Mouse (Mus musculus) midbrain, embryonic 11.5 days (tissue): ENCODE data around the gene Kat8. TPM values are rescaled to one million over a fixed set of nuclear protein-coding genes. Genes with fewer than 3 reads are reported as not detected.

Source experiments
- ATAC-seq: fragments of 200-750 bp; cut with Nextera tagmentation; 2 replicates; pipeline ENCODE4 v1.8.0; 2017; ENCODE audit warnings: moderate TSS enrichment, moderate library complexity; ENCODE audit not compliant: low FRiP score
- DNase-seq: peaks from one replicate; pipeline ENCODE4 v3.0.0; 2015; ENCODE audit warnings: low spot score; ENCODE audit errors: missing footprints
- H3K27ac ChIP-seq: fragments of 300-500 bp; sonication (generic); 2 replicates; pipeline ENCODE4 v1.5.1; 2014; ENCODE audit warnings: low read depth, low read length
- H3K27me3 ChIP-seq: fragments of 300-500 bp; sonication (generic); 2 replicates; pipeline ENCODE4 v1.6.1; 2014; ENCODE audit warnings: mild to moderate bottlenecking, low read length, moderate library complexity, mixed read lengths; ENCODE audit not compliant: control insufficient read depth, insufficient read depth
- H3K36me3 ChIP-seq: fragments of 300-500 bp; sonication (generic); 2 replicates; pipeline ENCODE4 v1.6.1; 2014; ENCODE audit warnings: mild to moderate bottlenecking, low read length, moderate library complexity, mixed read lengths; ENCODE audit not compliant: control insufficient read depth, insufficient read depth
- H3K4me1 ChIP-seq: fragments of 300-500 bp; sonication (generic); 2 replicates; pipeline ENCODE4 v1.6.1; 2014; ENCODE audit warnings: low read length; ENCODE audit not compliant: control insufficient read depth, insufficient read depth
- H3K4me2 ChIP-seq: fragments of 300-500 bp; sonication (generic); 2 replicates; pipeline ENCODE4 v1.6.1; 2014; ENCODE audit warnings: mild to moderate bottlenecking, moderate library complexity
- H3K4me3 ChIP-seq: fragments of 300-500 bp; sonication (generic); 2 replicates; pipeline ENCODE4 v1.5.1; 2014; ENCODE audit warnings: low read depth, low read length
- H3K9ac ChIP-seq: fragments of 300-500 bp; sonication (generic); 2 replicates; pipeline ENCODE4 v1.6.1; 2014; ENCODE audit warnings: low read length
- H3K9me3 ChIP-seq: fragments of 300-500 bp; sonication (generic); 2 replicates; pipeline ENCODE4 v1.6.1; 2016; ENCODE audit warnings: low read length; ENCODE audit not compliant: control insufficient read depth
- WGBS: fragments of 180-500 bp; shearing (Covaris S2); extraction: QIAGEN DNeasy Blood & Tissue Kit; methylation state at CpG from one replicate; pipeline ENCODE4 v1.1.7; 2014; 5-methylcytosine and 5-hydroxymethylcytosine counted together
- polyA plus RNA-seq: library from polyadenylated mRNA; unstranded; fragments of >200 nt; fragmentation: Nextera tagmentation; extraction: Ambion mirVana; gene quantifications from 2 replicates; pipeline ENCODE4 v1.2.1, GENCODE M21; 2014

The Kat8 gene
- polyA plus RNA-seq, 1 experiment from 2014 or later: 54.6 TPM

- Histone ChIP-seq H3K4me3 (no peak overlapping the region), H3K9ac (no peak overlapping the region), H3K27ac (no peak overlapping the region), H3K4me1 (no peaks in the 10 kb centered on the region), H3K36me3 (peaks cover 3% of the 10 kb centered on the region; the same call in 1 of the 2 replicates), H3K9me3 (no peaks in the 10 kb centered on the region), H3K27me3 (peaks cover 11% of the 10 kb centered on the region; the same call in 1 of the 2 replicates), H3K4me2 (no peak overlapping the region)
- ATAC-seq (no peak), DNase-seq (no peak)
- WGBS: 67% methylated on average over 5 of the region's 5 CpGs
Measured at GRCm38 (mm10) chr7:127925252-127925651, 12.9 kb downstream of the Kat8 start.

GRCm38 (mm10) chr7:127926066-127926465, 13.8 kb downstream of the Kat8 start:
- peaks cover 3% of the 10 kb centered on the region; the same call in 1 of the 2 replicates for H3K36me3 ChIP-seq
- H3K9ac ChIP-seq: no peak overlapping the region
- WGBS: 87% methylated on average over 8 of the region's 8 CpGs
- H3K9me3 ChIP-seq: no peaks in the 10 kb centered on the region
- no peak for DNase-seq
- peaks cover 11% of the 10 kb centered on the region; the same call in 1 of the 2 replicates for H3K27me3 ChIP-seq
- no peaks in the 10 kb centered on the region for H3K4me1 ChIP-seq
- H3K4me3 ChIP-seq: no peak overlapping the region
- H3K4me2 ChIP-seq: no peak overlapping the region
- ATAC-seq: no peak
- H3K27ac ChIP-seq: no peak overlapping the region

DNA sequence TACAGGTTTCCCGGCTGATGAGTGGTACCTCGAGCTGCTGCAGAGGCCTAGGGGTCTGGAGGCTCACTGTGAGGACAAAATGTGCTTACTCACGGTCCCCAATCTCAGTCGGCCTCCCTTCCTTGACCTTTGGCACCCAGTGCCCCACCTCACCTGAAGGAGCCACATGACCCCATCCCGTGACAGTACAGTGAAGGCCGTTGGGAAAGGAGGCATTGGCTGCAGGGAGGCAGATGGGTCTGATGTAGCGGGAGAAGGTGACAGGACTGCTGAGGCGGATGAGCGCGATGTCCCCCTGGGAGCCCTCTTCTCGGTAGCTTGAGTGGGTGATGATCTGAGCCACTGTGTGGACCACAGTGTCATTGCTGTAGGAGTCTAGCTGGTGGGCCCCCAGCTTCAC, 14.5 kb downstream of the Kat8 start:
- ATAC-seq (no peak), DNase-seq (peak; percentile 39)
- H3K27ac ChIP-seq: no peak overlapping the region
- no peaks in the 10 kb centered on the region for H3K9me3 ChIP-seq
- H3K36me3 ChIP-seq: peaks cover 3% of the 10 kb centered on the region; the same call in 1 of the 2 replicates
- H3K4me3 ChIP-seq: no peak overlapping the region
- H3K27me3 ChIP-seq: peaks cover 11% of the 10 kb centered on the region; the same call in 1 of the 2 replicates
- H3K9ac ChIP-seq: no peak overlapping the region
- H3K4me2 ChIP-seq: no peak overlapping the region
- WGBS: 93% methylated on average over 11 of the region's 11 CpGs
- H3K4me1 ChIP-seq: peaks cover 3% of the 10 kb centered on the region; the same call in 1 of the 2 replicates

DNA sequence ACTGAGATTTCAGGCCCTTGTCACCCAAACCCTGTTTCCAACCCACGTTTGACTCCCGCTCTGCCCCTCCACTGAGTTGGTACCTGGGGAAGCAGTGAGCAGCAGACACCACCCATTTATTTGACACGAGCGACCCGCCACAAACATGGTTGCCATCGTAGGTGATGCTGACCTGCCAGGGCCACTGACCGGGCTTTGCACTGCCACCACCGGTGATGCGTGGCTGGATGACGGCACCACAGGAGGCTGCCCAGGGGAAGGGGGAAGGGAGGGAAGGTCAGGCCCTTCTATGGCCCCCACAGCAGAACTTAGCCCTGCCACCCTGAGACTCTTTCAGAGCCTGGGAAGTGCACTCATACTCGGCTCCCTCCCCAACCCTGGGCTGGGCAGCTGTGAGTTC, 15.4 kb downstream of the Kat8 start:
- no peak overlapping the region for H3K27ac ChIP-seq
- DNase-seq: no peak
- H3K4me1 ChIP-seq: peaks cover 9% of the 10 kb centered on the region
- WGBS: 82% methylated on average over 11 of the region's 11 CpGs
- H3K4me3 ChIP-seq: no peak overlapping the region
- H3K4me2 ChIP-seq: no peak overlapping the region
- no peak overlapping the region for H3K9ac ChIP-seq
- ATAC-seq: no peak
- H3K27me3 ChIP-seq: peaks cover 11% of the 10 kb centered on the region; the same call in 1 of the 2 replicates
- H3K9me3 ChIP-seq: no peaks in the 10 kb centered on the region
- peaks cover 3% of the 10 kb centered on the region; the same call in 1 of the 2 replicates for H3K36me3 ChIP-seq

- Histone ChIP-seq H3K9me3 (no peaks in the 10 kb centered on the region), H3K27me3 (peaks cover 11% of the 10 kb centered on the region; the same call in 1 of the 2 replicates), H3K4me3 (no peak overlapping the region), H3K4me1 (peaks cover 10% of the 10 kb centered on the region), H3K27ac (no peak overlapping the region), H3K36me3 (peaks cover 3% of the 10 kb centered on the region; the same call in 1 of the 2 replicates), H3K9ac (no peak overlapping the region), H3K4me2 (no peak overlapping the region)
- peak; percentile 54 for DNase-seq
- 50% methylated on average over 5 of the region's 5 CpGs for WGBS
- no peak for ATAC-seq
Measured at GRCm38 (mm10) chr7:127928596-127928995, 16.3 kb downstream of the Kat8 start.

DNA sequence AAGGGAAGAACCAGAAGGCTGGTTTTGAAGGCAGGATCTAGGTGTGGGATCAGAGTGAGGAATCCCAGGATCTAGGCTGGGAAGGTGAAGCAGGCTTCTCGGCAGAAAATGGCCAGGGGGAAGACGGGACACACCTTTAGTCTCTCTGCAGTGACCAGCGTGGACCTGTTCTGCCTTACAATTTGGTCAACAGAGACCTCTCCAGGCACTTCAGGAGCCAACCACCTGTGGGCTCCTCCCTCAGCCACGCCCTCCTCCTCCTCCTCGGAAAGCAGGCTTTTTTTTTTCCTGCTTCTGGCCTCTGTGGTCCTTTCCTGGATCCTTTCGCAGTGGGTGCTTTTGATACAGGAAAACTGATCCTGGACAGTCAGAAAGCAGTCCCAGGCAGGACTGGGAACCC, 17.6 kb downstream of the Kat8 start, which contains the start of gene Prss8:
Prss8 (minus strand) TSS at position 182 of the 400 bp plus-strand sequence.
- Histone ChIP-seq H3K27me3 (peaks cover 11% of the 10 kb centered on the region; the same call in 1 of the 2 replicates), H3K9me3 (no peaks in the 10 kb centered on the region), H3K27ac (no peak within 1 kb of the TSS), H3K4me2 (peak within 1 kb of the TSS; percentile 17; the same call in 1 of the 2 replicates), H3K36me3 (peaks cover 3% of the 10 kb centered on the region; the same call in 1 of the 2 replicates), H3K4me3 (no peak within 1 kb of the TSS), H3K4me1 (peaks cover 12% of the 10 kb centered on the region), H3K9ac (no peak within 1 kb of the TSS)
- 16% methylated on average over 6 of the region's 6 CpGs for WGBS
- ATAC-seq (no peak), DNase-seq (no peak)

- Histone ChIP-seq H3K4me2 (no peak overlapping the region), H3K4me1 (peaks cover 12% of the 10 kb centered on the region), H3K27me3 (peaks cover 11% of the 10 kb centered on the region; the same call in 1 of the 2 replicates), H3K9me3 (no peaks in the 10 kb centered on the region), H3K9ac (no peak overlapping the region), H3K36me3 (peaks cover 3% of the 10 kb centered on the region; the same call in 1 of the 2 replicates), H3K4me3 (no peak overlapping the region), H3K27ac (no peak overlapping the region)
- WGBS: 86% methylated on average over 5 of the region's 5 CpGs
- DNase-seq: no peak
- no peak for ATAC-seq
Measured at GRCm38 (mm10) chr7:127930636-127931035, 18.3 kb downstream of the Kat8 start.

DNA sequence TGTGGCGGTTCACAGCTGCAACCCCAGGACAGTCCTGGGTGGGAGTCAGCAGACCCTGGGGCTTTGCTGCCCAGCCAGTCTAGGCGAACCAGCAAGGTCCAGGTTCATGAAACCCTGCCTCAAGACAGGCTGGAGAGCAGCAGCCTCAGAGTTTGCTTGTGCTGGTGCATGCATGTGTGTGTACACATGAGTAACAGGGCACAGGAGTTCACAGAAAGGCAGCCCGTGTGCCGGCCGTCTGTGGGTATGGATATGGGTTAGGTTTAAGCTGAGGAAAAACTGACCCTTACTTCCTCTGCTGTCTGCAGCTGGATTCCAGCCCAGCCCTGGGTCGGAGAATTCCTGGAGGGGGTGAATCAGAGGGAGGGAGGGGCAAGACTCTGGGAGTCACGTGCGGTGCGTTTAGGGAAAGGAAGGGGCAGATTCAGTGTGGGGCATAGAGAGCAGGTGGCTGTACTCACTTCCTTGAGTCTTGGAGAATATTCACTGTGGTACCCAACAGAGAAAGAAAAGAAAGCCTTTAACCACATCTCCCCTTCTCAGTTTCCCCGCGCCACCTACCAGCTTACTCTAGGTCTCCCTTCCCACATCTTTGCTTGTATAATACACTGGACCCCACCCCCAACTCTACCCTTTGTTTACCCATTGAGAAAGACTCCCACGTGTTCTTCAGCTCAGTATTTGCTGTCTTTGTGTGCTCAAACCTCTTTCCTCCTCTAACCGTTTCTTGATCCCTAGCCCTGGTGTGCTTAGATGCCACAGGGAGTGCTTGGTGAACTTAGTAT, 19.2 kb downstream of the Kat8 start:
- DNase-seq: peak; percentile 89
- Histone ChIP-seq H3K4me1 (peaks cover 19% of the 10 kb centered on the region), H3K9me3 (no peaks in the 10 kb centered on the region), H3K27ac (no peak overlapping the region), H3K27me3 (peaks cover 11% of the 10 kb centered on the region; the same call in 1 of the 2 replicates), H3K36me3 (no peaks in the 10 kb centered on the region), H3K4me2 (no peak overlapping the region), H3K9ac (peak overlapping the region; percentile 17; the same call in 1 of the 2 replicates), H3K4me3 (no peak overlapping the region)
- ATAC-seq: no peak
- WGBS: 35% methylated on average over 13 of the region's 13 CpGs
